Mouse (Mus musculus) 3134 (cell line): ENCODE measurements around the gene Arpin.

ENCODE experiments used
- DNase-seq: peaks from one replicate; pipeline ENCODE4 v3.0.0-alpha.2; 2011; ENCODE audit warnings: low spot score; ENCODE audit not compliant: insufficient read length; ENCODE audit errors: extremely low read depth

Gene Arpin

GRCm38 (mm10) chr7:79934862-79935510 lies at the start of gene Arpin:
Arpin (minus strand) TSS chr7:79935359.
- peak; percentile 86 for DNase-seq

- DNase-seq, result no peak
Measured at GRCm38 (mm10) chr7:79975316-79975715, 40.2 kb upstream of the Arpin start.

- DNase-seq, result no peak
Measured at GRCm38 (mm10) chr7:79972195-79972594, 37.0 kb upstream of the Arpin start.

GRCm38 (mm10) chr7:79970336-79970735 lies 35.2 kb upstream of the Arpin start:
- DNase-seq, result peak; percentile 13

- DNase-seq, result no peak
Measured at GRCm38 (mm10) chr7:79968326-79968725, 33.2 kb upstream of the Arpin start.

GRCm38 (mm10) chr7:79961600-79961999 lies 26.4 kb upstream of the Arpin start:
- no peak for DNase-seq

GRCm38 (mm10) chr7:79956131-79956530 lies 21.0 kb upstream of the Arpin start:
- no peak for DNase-seq

- DNase-seq, result no peak
Measured at GRCm38 (mm10) chr7:79954890-79955289, 19.7 kb upstream of the Arpin start.

- no peak for DNase-seq
Measured at GRCm38 (mm10) chr7:79951038-79951437, 15.9 kb upstream of the Arpin start.

GRCm38 (mm10) chr7:79950236-79950635 lies 15.1 kb upstream of the Arpin start:
- no peak for DNase-seq

- DNase-seq, result no peak
Measured at GRCm38 (mm10) chr7:79935511-79936205, 499 bp upstream of the Arpin start.

- DNase-seq, result no peak
Measured at GRCm38 (mm10) chr7:79934461-79934860, 698 bp downstream of the Arpin start.

- no peak for DNase-seq
Measured at GRCm38 (mm10) chr7:79928516-79929052, 6.6 kb downstream of the Arpin start.

- peak; percentile 91 for DNase-seq
Measured at GRCm38 (mm10) chr7:79920344-79920983, 14.7 kb downstream of the Arpin start, which contains the start of gene Ap3s2. Ap3s2 (minus strand) TSS chr7:79920649.

- no peak for DNase-seq
Measured at GRCm38 (mm10) chr7:79914556-79914955, 20.6 kb downstream of the Arpin start.

- no peak for DNase-seq
Measured at GRCm38 (mm10) chr7:79907356-79907755, 27.8 kb downstream of the Arpin start.

- no peak for DNase-seq
Measured at GRCm38 (mm10) chr7:79906914-79907313, 28.2 kb downstream of the Arpin start.

GRCm38 (mm10) chr7:79905193-79905592 lies 30.0 kb downstream of the Arpin start:
- no peak for DNase-seq

GRCm38 (mm10) chr7:79903160-79903792 lies 31.9 kb downstream of the Arpin start:
- no peak for DNase-seq

- no peak for DNase-seq
Measured at GRCm38 (mm10) chr7:79900753-79901152, 34.4 kb downstream of the Arpin start.

- DNase-seq, result no peak
Measured at GRCm38 (mm10) chr7:79895225-79895624, 39.9 kb downstream of the Arpin start.
